In genomic region chr3:149449376-149449775, GRCm38 (mm10) we compare ENCODE assay signal across 21 mouse cellular contexts.
DNase-seq lines count a peak whose midpoint lies in the region; ATAC-seq lines count a peak whose summit lies in the region.
"Had no signal": no experiment of that assay in that cellular context is flagged by ENCODE, and none has a peak within 500 bp of the region (broad histone marks: within the 10 kb centered on the region; RNA-seq: fewer than 3 reads in every experiment).

No protein-coding gene starts in this region.

- H3K9ac ChIP-seq in limb, embryonic 11.5 days (ENCODE audit: low read length): no peak overlapping the region

- ATAC-seq in limb, embryonic 11.5 days (ENCODE audit: insufficient number of reproducible peaks, low FRiP score, low TSS enrichment, low read depth): no peak
- ATAC-seq: activated CD4-positive, CD25-positive, alpha-beta regulatory T cell, adult 4 months; CD4-positive, CD25-positive, alpha-beta regulatory T cell, adult 4 months; Patski had no signal

- peak; percentile 7 for DNase-seq in limb, embryonic 11.5 days (ENCODE audit: low spot score)
- DNase-seq in limb, embryonic 10.5 days (ENCODE audit: low spot score): no peak
- peak; percentile 77 for DNase-seq in retina, embryonic 14.5 days (ENCODE audit: low spot score)
- DNase-seq in retina, postnatal 1 day: peak; percentile 90
- DNase-seq in urinary bladder, postnatal 4 days (ENCODE audit: low spot score in 2 of 2): no peak
- DNase-seq in heart, adult 18-20 months: no peak
- DNase-seq: adrenal gland, adult 2 months; adrenal gland, adult 8-10 months; adrenal gland, postnatal 10 days; adrenal gland, postnatal 14 days; adrenal gland, postnatal 25 days; adrenal gland, postnatal 36 days; B cell, adult 2 months; cerebellum, adult 11 months; cerebellum, adult 11-12 months; cerebellum, adult 18-20 months had no signal

- WGBS in limb, embryonic 11.5 days: 82% methylated on average over 3 of the region's 3 CpGs
- WGBS in limb, embryonic 10.5 days: 88% methylated on average over 3 of the region's 3 CpGs

- no peak overlapping the region for H3K4me3 ChIP-seq in limb, embryonic 11.5 days (ENCODE audit: low read depth, low read length)
- no peak overlapping the region for H3K4me3 ChIP-seq in limb, embryonic 10.5 days

- H3K36me3 ChIP-seq in limb, embryonic 11.5 days (ENCODE audit: control insufficient read depth, insufficient read depth, low read length): no peaks in the 10 kb centered on the region
- H3K36me3 ChIP-seq in limb, embryonic 10.5 days: no peaks in the 10 kb centered on the region
- H3K36me3 ChIP-seq: G1E had no signal

- no peak overlapping the region for H3K27ac ChIP-seq in limb, embryonic 11.5 days (replicated peaks; ENCODE audit: low read depth, low read length)
- no peak overlapping the region for H3K27ac ChIP-seq in limb, embryonic 10.5 days

- H3K4me2 ChIP-seq in limb, embryonic 11.5 days (ENCODE audit: low read depth, severe bottlenecking): no peak overlapping the region

- no peaks in the 10 kb centered on the region for H3K9me3 ChIP-seq in limb, embryonic 11.5 days (ENCODE audit: control insufficient read depth, low read length)
- H3K9me3 ChIP-seq in limb, embryonic 10.5 days (replicated peaks): no peaks in the 10 kb centered on the region

- 0 out of 2 replicates have a peak, but pooled peaks cover 3% of the 10 kb centered on the region for H3K4me1 ChIP-seq in limb, embryonic 11.5 days (ENCODE audit: control insufficient read depth, insufficient read depth, low read length)
- H3K4me1 ChIP-seq in limb, embryonic 10.5 days: peaks cover 12% of the 10 kb centered on the region

- H3K27me3 ChIP-seq in limb, embryonic 11.5 days (ENCODE audit: control insufficient read depth, insufficient read depth, low read length): no peaks in the 10 kb centered on the region
- H3K27me3 ChIP-seq in limb, embryonic 10.5 days (ENCODE audit: low read depth, poor library complexity, severe bottlenecking): peaks cover 13% of the 10 kb centered on the region; the same call in 1 of the 2 replicates
- H3K27me3 ChIP-seq: CH12.LX had no signal

Comparison
In these comparisons a context has a peak if more than half of its experiments do, and no peak if none do; other contexts are left out.
1. DNase-seq: peak in limb, embryonic 11.5 days (single experiment), retina, embryonic 14.5 days (single experiment) and retina, postnatal 1 day (single experiment); none in limb, embryonic 10.5 days (single experiment), urinary bladder, postnatal 4 days (0 of 2) and heart, adult 18-20 months (0 of 2).